Mouse (Mus musculus) intestine, postnatal 0 days (tissue): ENCODE data around the gene Msto1. TPM values are rescaled to one million over a fixed set of nuclear protein-coding genes. Genes with fewer than 3 reads are reported as not detected.

Experiments
- ATAC-seq: fragments of 200-750 bp; cut with Nextera tagmentation; 2 replicates; pipeline ENCODE4 v1.8.0; 2017; ENCODE audit warnings: mild to moderate bottlenecking, moderate TSS enrichment, moderate library complexity
- H3K27ac ChIP-seq: fragments of 300-500 bp; sonication (generic); 2 replicates; pipeline ENCODE4 v1.5.1; 2014; ENCODE audit warnings: mild to moderate bottlenecking, low read depth, low read length, moderate library complexity
- H3K27me3 ChIP-seq: fragments of 300-500 bp; sonication (generic); replicated peaks from 2 replicates; pipeline ENCODE4 v1.6.1; 2014; ENCODE audit warnings: low read length, mixed read lengths; ENCODE audit not compliant: control insufficient read depth, insufficient read depth
- H3K36me3 ChIP-seq: fragments of 300-500 bp; sonication (generic); 2 replicates; pipeline ENCODE4 v1.6.1; 2014; ENCODE audit warnings: mild to moderate bottlenecking, moderate library complexity; ENCODE audit not compliant: control insufficient read depth, insufficient read depth
- H3K4me1 ChIP-seq: fragments of 300-500 bp; sonication (generic); replicated peaks from 2 replicates; pipeline ENCODE4 v1.6.1; 2014; ENCODE audit warnings: antibody characterized with exemption, low read length, mixed read lengths; ENCODE audit not compliant: control insufficient read depth, insufficient read depth
- H3K4me2 ChIP-seq: fragments of 300-500 bp; sonication (generic); replicated peaks from 2 replicates; pipeline ENCODE4 v1.6.1; 2014; ENCODE audit warnings: low read depth, mild to moderate bottlenecking, moderate library complexity
- H3K4me3 ChIP-seq: fragments of 300-500 bp; sonication (generic); 2 replicates; pipeline ENCODE4 v1.5.1; 2014; ENCODE audit warnings: low read depth, low read length
- H3K9ac ChIP-seq: fragments of 300-500 bp; sonication (generic); 2 replicates; pipeline ENCODE4 v1.6.1; 2014; ENCODE audit warnings: mild to moderate bottlenecking, low read depth, low read length
- H3K9me3 ChIP-seq: fragments of 300-500 bp; sonication (generic); 2 replicates; pipeline ENCODE4 v1.6.1; 2016; ENCODE audit warnings: mixed run types; ENCODE audit not compliant: control insufficient read depth
- CTCF ChIP-seq: sonication (generic); IDR thresholded peaks from 2 replicates; pipeline ENCODE4 v1.5.1; 2016; ENCODE audit warnings: low read depth, mild to moderate bottlenecking, control low read depth, antibody characterized with exemption, moderate library complexity
- WGBS: fragments of 180-500 bp; shearing (Covaris S2); extraction: QIAGEN DNeasy Blood & Tissue Kit; methylation state at CpG from one replicate; pipeline ENCODE4 v1.1.7; 2014; 5-methylcytosine and 5-hydroxymethylcytosine counted together
- polyA plus RNA-seq: library from polyadenylated mRNA; unstranded; fragments of >200 nt; fragmentation: Nextera tagmentation; extraction: Ambion mirVana; gene quantifications from 2 replicates; pipeline ENCODE4 v1.2.1, GENCODE M21; 2015

Msto1 gene
- polyA plus RNA-seq, 1 experiment from 2014 or later: 22.4 TPM

DNA sequence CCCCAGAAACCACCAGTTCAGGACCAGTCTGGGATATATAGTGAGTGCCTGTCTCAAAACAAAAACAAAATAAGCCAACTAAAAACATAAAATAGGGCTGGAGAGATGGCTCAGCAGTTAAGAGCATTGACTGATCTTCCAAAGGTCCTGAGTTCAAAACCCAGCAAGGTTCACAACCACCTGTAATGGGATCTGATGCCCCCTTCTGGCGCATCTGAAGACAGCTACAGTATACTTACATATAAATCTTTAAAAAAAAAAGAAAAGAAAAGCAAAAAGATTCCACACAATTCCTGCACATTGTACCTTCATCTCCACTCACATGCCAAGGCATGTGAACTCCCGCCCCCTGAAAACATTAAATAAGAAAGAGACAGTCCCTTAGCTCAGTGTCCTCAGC is 11.9 kb upstream of the Msto1 start:
- Histone ChIP-seq H3K36me3 (peaks cover 91% of the 10 kb centered on the region), H3K4me2 (no peak overlapping the region), H3K9me3 (no peaks in the 10 kb centered on the region), H3K27me3 (no peaks in the 10 kb centered on the region), H3K4me1 (no peaks in the 10 kb centered on the region), H3K9ac (no peak overlapping the region), H3K27ac (no peak overlapping the region), H3K4me3 (no peak overlapping the region)
- TF ChIP-seq CTCF: 0 out of 2 replicates have a peak, but pooled peaks have one; percentile 15
- no peak for ATAC-seq
- WGBS: 92% methylated on average over 2 of the region's 2 CpGs

DNA sequence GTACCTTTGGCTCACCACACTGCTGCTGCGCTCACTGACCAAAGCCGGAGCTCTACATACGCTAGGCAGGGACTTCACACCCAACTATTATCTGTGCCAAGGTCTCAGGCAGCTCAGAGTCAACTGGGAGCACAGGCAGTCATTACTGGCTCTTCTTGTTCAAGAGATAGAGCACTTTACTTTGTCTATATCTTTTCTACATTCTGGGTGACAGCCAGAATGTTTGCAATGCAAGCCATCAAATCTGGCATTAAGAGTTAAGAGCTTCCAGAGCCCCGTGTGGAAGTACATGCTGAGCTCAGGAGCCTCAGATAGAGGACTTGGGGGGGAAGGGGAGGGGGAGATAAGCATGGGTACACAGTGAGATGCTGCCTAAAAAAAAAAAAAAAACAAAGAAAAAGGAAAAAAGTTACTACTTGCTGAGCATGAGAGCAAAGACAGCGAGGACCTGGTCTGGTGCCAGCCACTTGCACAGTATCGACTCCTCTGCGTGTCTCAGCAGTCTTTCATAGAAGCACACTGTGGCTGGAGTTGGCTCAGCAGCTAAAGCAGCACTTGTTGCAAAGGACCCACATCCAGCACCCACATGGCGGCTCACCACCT is 10.3 kb upstream of the Msto1 start:
- peaks cover 76% of the 10 kb centered on the region for H3K36me3 ChIP-seq

GRCm38 (mm10) chr3:88921411-88921810 is 7.6 kb upstream of the Msto1 start:
- H3K4me2 ChIP-seq: no peak overlapping the region
- H3K4me3 ChIP-seq: no peak overlapping the region
- H3K36me3 ChIP-seq: peaks cover 50% of the 10 kb centered on the region
- H3K27ac ChIP-seq: no peak overlapping the region
- H3K4me1 ChIP-seq: no peaks in the 10 kb centered on the region
- TF ChIP-seq CTCF: no peak
- no peak for ATAC-seq
- H3K9me3 ChIP-seq: no peaks in the 10 kb centered on the region
- WGBS: 98% methylated on average over 9 of the region's 9 CpGs
- H3K27me3 ChIP-seq: no peaks in the 10 kb centered on the region
- H3K9ac ChIP-seq: no peak overlapping the region

More for the DNA sequence above, 10.3 kb upstream of the Msto1 start:
- no peak for TF ChIP-seq CTCF
- no peak overlapping the region for H3K4me3 ChIP-seq
- no peak overlapping the region for H3K9ac ChIP-seq
- no peaks in the 10 kb centered on the region for H3K27me3 ChIP-seq
- H3K9me3 ChIP-seq: no peaks in the 10 kb centered on the region
- no peak overlapping the region for H3K27ac ChIP-seq
- ATAC-seq: no peak
- 81% methylated on average over 8 of the region's 8 CpGs for WGBS
- no peaks in the 10 kb centered on the region for H3K4me1 ChIP-seq
- H3K4me2 ChIP-seq: no peak overlapping the region

- WGBS: 55% methylated on average over 13 of the region's 13 CpGs
- Histone ChIP-seq H3K4me3 (no peak overlapping the region), H3K4me1 (no peaks in the 10 kb centered on the region), H3K36me3 (peaks cover 27% of the 10 kb centered on the region), H3K9me3 (no peaks in the 10 kb centered on the region), H3K27me3 (no peaks in the 10 kb centered on the region), H3K4me2 (no peak overlapping the region), H3K27ac (no peak overlapping the region), H3K9ac (no peak overlapping the region)
- ATAC-seq: no peak
- no peak for TF ChIP-seq CTCF
Observed at GRCm38 (mm10) chr3:88918981-88919380, 5.2 kb upstream of the Msto1 start.

- WGBS: 22% methylated on average over 8 of the region's 8 CpGs
- no peaks in the 10 kb centered on the region for H3K9me3 ChIP-seq
- peak overlapping the region; percentile 93 for H3K4me2 ChIP-seq
- H3K9ac ChIP-seq: peak overlapping the region; percentile 62
- 0 out of 2 replicates have a peak, but pooled peaks cover 2% of the 10 kb centered on the region for H3K4me1 ChIP-seq
- no peak for TF ChIP-seq CTCF
- H3K4me3 ChIP-seq: peak overlapping the region; percentile 71
- H3K36me3 ChIP-seq: peaks cover 22% of the 10 kb centered on the region
- peak overlapping the region; percentile 76 for H3K27ac ChIP-seq
- no peak for ATAC-seq
- H3K27me3 ChIP-seq: no peaks in the 10 kb centered on the region
Observed at GRCm38 (mm10) chr3:88914384-88914810, 598 bp upstream of the Msto1 start.

- WGBS: 89% methylated on average over 7 of the region's 7 CpGs
- peaks cover 39% of the 10 kb centered on the region for H3K36me3 ChIP-seq
- no peak for TF ChIP-seq CTCF
- no peaks in the 10 kb centered on the region for H3K27me3 ChIP-seq
- no peak overlapping the region for H3K4me3 ChIP-seq
- no peak overlapping the region for H3K4me2 ChIP-seq
- H3K9ac ChIP-seq: no peak overlapping the region
- H3K9me3 ChIP-seq: no peaks in the 10 kb centered on the region
- no peak overlapping the region for H3K27ac ChIP-seq
- H3K4me1 ChIP-seq: 0 out of 2 replicates have a peak, but pooled peaks cover 2% of the 10 kb centered on the region
- no peak for ATAC-seq
Observed at GRCm38 (mm10) chr3:88912585-88912984, 1.2 kb downstream of the Msto1 start.
